Mouse (Mus musculus) midbrain, embryonic 11.5 days (tissue): ENCODE measurements around the gene Sh3rf1. TPM values are rescaled to one million over a fixed set of nuclear protein-coding genes. Genes with fewer than 3 reads are reported as not detected.
A peak's percentile ranks its signal among the peaks of the same experiment; 100 is the strongest.
"Not testable (repeated sequence)": the region's sequence is repeated elsewhere in the genome, so short reads cannot be mapped to it uniquely, and the experiment has no call there.

Experiments used
- ATAC-seq: fragments of 200-750 bp; cut with Nextera tagmentation; 2 replicates; pipeline ENCODE4 v1.8.0; 2017; ENCODE audit warnings: moderate TSS enrichment, moderate library complexity; ENCODE audit not compliant: low FRiP score
- DNase-seq: peaks from one replicate; pipeline ENCODE4 v3.0.0; 2015; ENCODE audit warnings: low spot score; ENCODE audit errors: missing footprints
- H3K27ac ChIP-seq: fragments of 300-500 bp; sonication (generic); 2 replicates; pipeline ENCODE4 v1.5.1; 2014; ENCODE audit warnings: low read depth, low read length
- H3K27me3 ChIP-seq: fragments of 300-500 bp; sonication (generic); 2 replicates; pipeline ENCODE4 v1.6.1; 2014; ENCODE audit warnings: mild to moderate bottlenecking, low read length, moderate library complexity, mixed read lengths; ENCODE audit not compliant: control insufficient read depth, insufficient read depth
- H3K36me3 ChIP-seq: fragments of 300-500 bp; sonication (generic); 2 replicates; pipeline ENCODE4 v1.6.1; 2014; ENCODE audit warnings: mild to moderate bottlenecking, low read length, moderate library complexity, mixed read lengths; ENCODE audit not compliant: control insufficient read depth, insufficient read depth
- H3K4me1 ChIP-seq: fragments of 300-500 bp; sonication (generic); 2 replicates; pipeline ENCODE4 v1.6.1; 2014; ENCODE audit warnings: low read length; ENCODE audit not compliant: control insufficient read depth, insufficient read depth
- H3K4me2 ChIP-seq: fragments of 300-500 bp; sonication (generic); 2 replicates; pipeline ENCODE4 v1.6.1; 2014; ENCODE audit warnings: mild to moderate bottlenecking, moderate library complexity
- H3K4me3 ChIP-seq: fragments of 300-500 bp; sonication (generic); 2 replicates; pipeline ENCODE4 v1.5.1; 2014; ENCODE audit warnings: low read depth, low read length
- H3K9ac ChIP-seq: fragments of 300-500 bp; sonication (generic); 2 replicates; pipeline ENCODE4 v1.6.1; 2014; ENCODE audit warnings: low read length
- H3K9me3 ChIP-seq: fragments of 300-500 bp; sonication (generic); 2 replicates; pipeline ENCODE4 v1.6.1; 2016; ENCODE audit warnings: low read length; ENCODE audit not compliant: control insufficient read depth
- WGBS: fragments of 180-500 bp; shearing (Covaris S2); extraction: QIAGEN DNeasy Blood & Tissue Kit; methylation state at CpG from one replicate; pipeline ENCODE4 v1.1.7; 2014; 5-methylcytosine and 5-hydroxymethylcytosine counted together
- polyA plus RNA-seq: library from polyadenylated mRNA; unstranded; fragments of >200 nt; fragmentation: Nextera tagmentation; extraction: Ambion mirVana; gene quantifications from 2 replicates; pipeline ENCODE4 v1.2.1, GENCODE M21; 2014

Gene Sh3rf1
- polyA plus RNA-seq, 1 experiment from 2014 or later: 18.5 TPM

DNA sequence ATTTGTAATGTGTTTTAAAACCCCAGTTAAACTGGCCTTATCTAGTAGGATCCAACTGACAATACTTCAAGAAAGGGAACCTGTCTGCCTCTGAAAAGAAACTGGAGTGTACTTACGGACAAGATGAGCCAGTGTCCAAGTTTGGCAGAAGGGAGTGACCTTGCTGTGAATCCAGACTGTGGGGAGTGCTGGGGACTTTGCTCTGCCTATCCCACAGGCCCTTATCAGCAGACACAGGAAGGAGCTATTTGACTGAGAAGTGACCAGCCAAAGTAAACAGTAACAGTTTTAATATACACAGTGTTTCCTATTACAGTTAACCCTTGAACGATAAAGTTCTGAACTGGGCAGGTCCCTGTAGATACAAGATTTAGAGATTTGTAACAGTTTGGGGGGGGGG lies 173.5 kb downstream of the Sh3rf1 start:
- 80% methylated on average over 2 of the region's 2 CpGs for WGBS
- no peak for ATAC-seq

DNA sequence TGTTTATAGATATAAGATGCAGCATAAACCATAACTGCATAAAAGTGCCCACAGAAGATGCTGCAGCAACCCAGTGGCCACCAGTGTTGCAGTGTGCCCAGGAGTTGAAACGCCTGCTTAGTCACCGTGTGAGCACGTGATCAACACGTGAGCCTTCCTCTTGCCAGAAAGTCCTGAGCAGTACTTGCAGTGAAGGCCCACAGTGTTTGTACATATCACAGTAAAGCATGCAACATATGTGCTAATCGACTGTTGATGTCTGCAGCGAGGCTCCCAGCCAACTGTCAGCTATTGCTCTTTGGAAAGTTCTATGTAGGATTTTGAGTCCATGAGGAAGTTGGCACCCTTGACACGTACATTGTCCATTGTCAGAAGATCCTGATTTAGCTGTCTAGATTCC lies 174.1 kb downstream of the Sh3rf1 start:
- ATAC-seq (no peak), DNase-seq (no peak)
- Histone ChIP-seq H3K27me3 (no peaks in the 10 kb centered on the region), H3K4me1 (peaks cover 2% of the 10 kb centered on the region), H3K36me3 (no peaks in the 10 kb centered on the region), H3K9me3 (no peaks in the 10 kb centered on the region), H3K4me2 (no peak overlapping the region), H3K9ac (no peak overlapping the region), H3K4me3 (no peak overlapping the region), H3K27ac (no peak overlapping the region)
- 92% methylated on average over 7 of the region's 7 CpGs for WGBS

More for the DNA sequence above, 173.5 kb downstream of the Sh3rf1 start:
- Histone ChIP-seq H3K27me3 (no peaks in the 10 kb centered on the region), H3K9me3 (no peaks in the 10 kb centered on the region), H3K9ac (no peak overlapping the region), H3K4me2 (no peak overlapping the region), H3K36me3 (no peaks in the 10 kb centered on the region), H3K27ac (no peak overlapping the region), H3K4me1 (no peaks in the 10 kb centered on the region), H3K4me3 (no peak overlapping the region)
- no peak for DNase-seq

DNA sequence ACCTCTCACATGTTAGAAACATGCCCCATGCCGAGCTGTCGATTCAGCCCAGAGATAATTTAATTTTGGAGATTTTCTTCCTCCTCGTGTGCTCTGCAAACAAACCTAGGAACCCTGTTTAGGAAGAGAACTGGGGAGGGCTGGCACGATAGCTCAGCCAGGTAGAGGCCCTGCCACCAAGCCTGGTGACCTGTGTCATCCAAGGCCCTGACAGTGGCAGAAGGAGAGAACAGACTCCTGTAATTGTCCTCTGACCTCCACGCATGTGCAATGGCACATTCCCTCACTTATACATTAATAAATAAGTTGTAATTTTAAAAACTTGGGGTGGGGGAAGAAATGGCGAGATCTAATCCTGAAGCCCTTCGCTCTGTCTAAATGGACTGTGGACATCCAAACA lies 179.2 kb downstream of the Sh3rf1 start:
- 63% methylated on average over 7 of the region's 7 CpGs for WGBS
- Histone ChIP-seq H3K27me3 (no peaks in the 10 kb centered on the region), H3K36me3 (no peaks in the 10 kb centered on the region), H3K9ac (no peak overlapping the region; the same call in 1 of the 2 replicates), H3K4me2 (no peak overlapping the region), H3K27ac (peak overlapping the region; percentile 57), H3K4me3 (no peak overlapping the region), H3K9me3 (no peaks in the 10 kb centered on the region), H3K4me1 (peaks cover 22% of the 10 kb centered on the region)
- no peak for DNase-seq
- peak; percentile 31; the same call in 1 of the 2 replicates for ATAC-seq

DNA sequence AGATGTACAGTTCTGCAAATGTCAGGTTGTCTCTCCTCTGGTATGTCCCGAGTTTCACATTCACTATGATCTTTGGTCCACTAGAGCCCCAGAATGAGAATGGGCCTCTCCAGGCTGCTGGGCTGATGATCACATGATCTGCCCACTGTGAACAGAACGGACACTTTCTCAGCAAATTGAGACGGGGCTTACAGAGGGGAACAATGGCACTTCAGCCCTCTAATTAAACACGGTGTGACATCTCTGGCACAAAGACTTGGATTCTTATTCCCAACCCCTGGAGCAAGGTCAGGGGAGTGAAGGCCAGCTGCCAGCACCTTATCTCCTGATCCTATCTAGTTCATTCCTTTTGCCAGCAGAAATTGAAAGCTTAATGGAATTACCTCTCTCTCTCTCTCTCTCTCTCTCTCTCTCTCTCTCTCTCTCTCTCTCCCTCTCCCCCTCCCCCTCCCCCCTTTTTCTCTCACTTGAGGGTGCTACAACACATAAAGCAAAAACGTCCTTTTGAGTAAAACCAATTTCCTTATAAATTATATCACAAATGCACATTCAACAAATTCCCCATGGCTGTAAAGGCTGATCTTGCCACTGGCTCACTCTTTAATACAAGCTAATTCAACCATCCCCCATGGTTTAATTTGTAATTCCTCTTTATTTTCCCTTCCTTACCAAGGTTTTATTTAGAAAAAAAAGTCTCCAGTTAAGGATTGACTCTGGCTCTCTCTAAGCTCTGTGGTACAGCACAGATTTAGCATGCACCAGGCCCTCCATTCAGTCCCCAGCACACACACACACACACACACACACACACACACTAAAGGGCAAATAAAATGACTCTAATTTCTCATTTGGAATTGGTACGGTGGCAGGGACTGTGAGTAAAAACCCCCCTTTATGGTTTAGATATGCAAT lies 179.8 kb downstream of the Sh3rf1 start:
- H3K4me1 ChIP-seq: peaks cover 22% of the 10 kb centered on the region
- H3K36me3 ChIP-seq: no peaks in the 10 kb centered on the region
- no peak overlapping the region for H3K4me2 ChIP-seq
- no peaks in the 10 kb centered on the region for H3K27me3 ChIP-seq
- DNase-seq: peak; percentile 91
- H3K27ac ChIP-seq: peak overlapping the region; percentile 57
- no peak overlapping the region for H3K4me3 ChIP-seq
- ATAC-seq: peak; percentile 91
- H3K9me3 ChIP-seq: no peaks in the 10 kb centered on the region
- WGBS: 10% methylated on average over 6 of the region's 6 CpGs
- peak overlapping the region; percentile 24; the same call in 1 of the 2 replicates for H3K9ac ChIP-seq

DNA sequence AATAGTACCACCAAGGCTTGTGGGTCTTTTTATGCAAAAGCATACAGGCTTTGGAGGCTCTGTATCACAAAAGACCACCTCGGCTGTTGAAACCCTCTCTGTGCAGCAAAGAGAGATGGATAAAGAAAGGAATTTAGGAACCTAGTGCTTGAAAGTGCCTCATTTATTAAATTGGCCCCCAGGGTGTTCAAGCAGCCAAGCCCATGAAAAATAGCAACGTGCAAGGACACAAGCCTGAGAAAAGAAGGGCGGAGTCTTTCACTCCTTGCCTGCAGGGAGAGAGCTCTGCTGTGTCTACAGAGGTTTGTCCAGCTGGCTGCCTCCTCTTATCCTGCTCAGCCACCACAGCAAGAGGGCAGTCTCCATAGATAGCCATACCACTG lies 180.5 kb downstream of the Sh3rf1 start:
- no peak overlapping the region for H3K4me2 ChIP-seq
- 34% methylated on average over 3 of the region's 3 CpGs for WGBS
- no peaks in the 10 kb centered on the region for H3K36me3 ChIP-seq

DNA sequence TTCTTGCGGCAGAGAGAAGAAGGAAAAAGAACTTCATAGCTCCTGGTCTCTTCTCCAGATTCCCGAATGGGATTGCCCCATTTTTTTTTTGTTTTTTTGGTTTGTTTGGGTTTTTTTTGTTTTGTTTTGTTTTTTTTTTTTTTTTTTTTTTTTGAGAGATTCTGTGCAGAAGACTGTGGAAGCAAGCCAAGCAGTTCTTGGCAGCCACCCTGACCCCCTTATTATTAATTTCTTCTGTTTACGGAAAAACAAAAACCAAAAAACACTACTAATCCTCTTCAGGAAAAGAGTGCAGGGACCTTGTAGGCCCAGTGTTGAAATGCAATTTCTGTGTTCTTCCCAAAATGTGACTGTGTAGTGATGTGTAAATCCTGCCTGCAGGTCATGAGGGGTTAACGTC lies 185.4 kb downstream of the Sh3rf1 start:
- Histone ChIP-seq H3K4me3 (no peak overlapping the region), H3K27ac (no peak overlapping the region), H3K36me3 (no peaks in the 10 kb centered on the region), H3K27me3 (no peaks in the 10 kb centered on the region), H3K9ac (no peak overlapping the region), H3K4me2 (no peak overlapping the region), H3K4me1 (peaks cover 7% of the 10 kb centered on the region), H3K9me3 (no peaks in the 10 kb centered on the region)
- DNase-seq (no peak), ATAC-seq (no peak)
- WGBS: 93% methylated on average over 4 of the region's 4 CpGs

More for the DNA sequence above, 180.5 kb downstream of the Sh3rf1 start:
- H3K4me3 ChIP-seq: no peak overlapping the region
- peak overlapping the region; percentile 57 for H3K27ac ChIP-seq
- no peaks in the 10 kb centered on the region for H3K9me3 ChIP-seq
- DNase-seq (peak; percentile 88), ATAC-seq (peak; percentile 66)
- H3K27me3 ChIP-seq: no peaks in the 10 kb centered on the region
- H3K4me1 ChIP-seq: peaks cover 22% of the 10 kb centered on the region
- peak overlapping the region; percentile 20; the same call in 1 of the 2 replicates for H3K9ac ChIP-seq

DNA sequence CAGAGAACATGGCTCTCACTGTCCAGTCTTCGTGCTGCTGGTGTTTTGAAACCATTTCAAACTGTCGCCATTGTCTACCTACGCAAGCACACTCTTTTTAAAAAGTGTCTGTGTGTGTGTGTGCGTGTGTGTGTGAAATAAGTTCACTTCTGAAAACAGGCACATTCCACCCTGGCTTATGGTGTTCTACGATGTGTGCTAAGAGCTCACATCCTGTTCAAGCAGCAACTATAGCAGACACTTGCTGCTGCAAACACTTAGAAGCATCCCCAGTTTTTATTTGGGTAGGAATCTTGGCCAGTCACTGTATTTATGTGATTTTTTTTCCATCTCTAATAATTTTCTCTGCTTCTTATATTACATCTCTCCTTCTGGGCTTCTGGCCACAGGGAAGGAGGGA lies 186.0 kb downstream of the Sh3rf1 start:
- not testable (repeated sequence) for H3K9me3 ChIP-seq, H3K4me2 ChIP-seq
- 93% methylated on average over 5 of the region's 5 CpGs for WGBS

DNA sequence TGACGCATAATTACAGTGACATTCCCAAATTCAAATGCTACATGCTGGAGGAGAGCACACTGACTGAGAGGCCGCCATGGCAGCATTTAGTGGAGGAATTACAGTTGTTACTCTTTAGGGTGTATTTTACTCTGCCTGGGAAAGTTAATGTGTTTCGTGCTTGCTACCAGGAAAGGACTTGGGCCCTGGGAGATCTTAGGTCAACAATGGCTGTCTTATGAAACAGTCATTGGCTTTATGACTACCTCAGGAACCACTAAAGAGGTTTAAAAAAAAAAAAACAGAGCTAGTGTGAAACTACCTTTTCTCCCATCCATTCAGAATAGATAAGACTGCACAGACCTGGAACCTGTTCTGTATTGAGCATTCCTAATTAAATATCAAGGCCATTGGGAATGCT lies 195.8 kb downstream of the Sh3rf1 start:
- H3K4me1 ChIP-seq: no peaks in the 10 kb centered on the region; the same call in 1 of the 2 replicates
- DNase-seq (peak; percentile 73), ATAC-seq (no peak)
- 91% methylated on average over 3 of the region's 3 CpGs for WGBS
- H3K9ac ChIP-seq: no peak overlapping the region
- no peak overlapping the region for H3K4me2 ChIP-seq
- no peak overlapping the region for H3K27ac ChIP-seq
- H3K36me3 ChIP-seq: no peaks in the 10 kb centered on the region
- H3K27me3 ChIP-seq: no peaks in the 10 kb centered on the region
- H3K4me3 ChIP-seq: no peak overlapping the region
- H3K9me3 ChIP-seq: no peaks in the 10 kb centered on the region

More for the DNA sequence above, 186.0 kb downstream of the Sh3rf1 start:
- H3K4me1 ChIP-seq, H3K27me3 ChIP-seq, DNase-seq, H3K9ac ChIP-seq, H3K27ac ChIP-seq, H3K36me3 ChIP-seq, ATAC-seq, H3K4me3 ChIP-seq: not testable (repeated sequence)

DNA sequence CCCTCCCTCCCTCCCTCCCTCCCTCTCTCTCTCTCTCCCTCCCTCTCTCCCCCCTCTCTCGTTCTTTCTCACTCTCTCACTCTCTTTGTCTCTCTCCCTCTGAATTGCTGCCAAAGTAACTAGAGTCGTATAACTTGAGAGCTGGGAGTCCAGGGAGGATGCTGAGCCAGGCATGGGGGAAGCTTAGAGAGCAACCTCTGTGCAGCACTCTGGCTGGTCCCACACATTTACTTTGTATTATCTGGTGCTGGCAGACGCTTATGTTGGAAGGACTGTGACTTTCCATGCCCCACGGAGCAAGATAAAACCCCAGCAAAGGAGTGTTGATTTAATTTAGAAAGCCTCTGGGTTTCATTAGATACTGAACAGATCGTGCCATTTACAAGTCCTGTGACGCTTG lies 196.5 kb downstream of the Sh3rf1 start:
- WGBS: 49% methylated on average over 5 of the region's 6 CpGs
- Histone ChIP-seq H3K4me3 (no peak overlapping the region), H3K36me3 (no peaks in the 10 kb centered on the region), H3K27me3 (no peaks in the 10 kb centered on the region), H3K4me2 (no peak overlapping the region), H3K9ac (no peak overlapping the region), H3K27ac (no peak overlapping the region), H3K9me3 (no peaks in the 10 kb centered on the region), H3K4me1 (no peaks in the 10 kb centered on the region; the same call in 1 of the 2 replicates)
- no peak for ATAC-seq
- peak; percentile 77 for DNase-seq
